Mouse (Mus musculus) common myeloid progenitor, adult 5-6 weeks (primary cell): ENCODE measurements at regions not wholly inside any gene's neighbourhood (a gene's known extent, or its start where the extent isn't known, plus 50 kb on each side); places are given as distances from the start of the nearest gene placed in this dataset.
A peak's percentile ranks its signal among the peaks of the same experiment; 100 is the strongest.

Experiments used
- ATAC-seq: replicated peaks from 2 replicates; pipeline ENCODE4 v1.8.0; 2016; ENCODE audit warnings: low read depth, mild to moderate bottlenecking, moderate TSS enrichment, inconsistent platforms; ENCODE audit not compliant: poor library complexity, severe bottlenecking

GRCm38 (mm10) chr2:160208295-160208694 is 125.7 kb downstream of the Gm826 start:
- ATAC-seq: peak; percentile 64

DNA sequence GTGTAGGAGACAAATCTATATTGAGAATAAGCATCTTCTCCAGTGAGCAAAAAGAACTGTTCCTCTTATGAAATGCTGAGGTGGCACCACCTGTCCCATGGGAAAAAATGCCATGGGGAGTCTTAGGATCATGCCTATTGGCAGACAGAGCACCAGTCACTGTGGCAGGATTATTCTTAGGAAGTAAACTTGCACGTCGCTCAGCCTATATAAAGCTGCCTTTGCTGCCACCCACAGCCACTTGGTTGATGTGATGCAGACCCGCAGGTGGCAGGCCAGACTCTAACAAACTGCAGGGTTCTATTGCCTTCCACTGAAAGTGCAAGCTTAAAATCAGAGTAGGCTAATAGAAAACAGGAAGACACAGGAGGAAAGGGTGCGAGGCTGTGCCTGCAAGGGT is 126.7 kb downstream of the Gm826 start:
- ATAC-seq: no peak

GRCm38 (mm10) chr2:160192661-160193060 is 141.3 kb downstream of the Gm826 start:
- ATAC-seq: no peak

GRCm38 (mm10) chr2:160186106-160186505 is 147.9 kb downstream of the Gm826 start:
- ATAC-seq: no peak

- ATAC-seq: peak; percentile 45
Measured at GRCm38 (mm10) chr2:160170975-160171515, 162.9 kb downstream of the Gm826 start.

DNA sequence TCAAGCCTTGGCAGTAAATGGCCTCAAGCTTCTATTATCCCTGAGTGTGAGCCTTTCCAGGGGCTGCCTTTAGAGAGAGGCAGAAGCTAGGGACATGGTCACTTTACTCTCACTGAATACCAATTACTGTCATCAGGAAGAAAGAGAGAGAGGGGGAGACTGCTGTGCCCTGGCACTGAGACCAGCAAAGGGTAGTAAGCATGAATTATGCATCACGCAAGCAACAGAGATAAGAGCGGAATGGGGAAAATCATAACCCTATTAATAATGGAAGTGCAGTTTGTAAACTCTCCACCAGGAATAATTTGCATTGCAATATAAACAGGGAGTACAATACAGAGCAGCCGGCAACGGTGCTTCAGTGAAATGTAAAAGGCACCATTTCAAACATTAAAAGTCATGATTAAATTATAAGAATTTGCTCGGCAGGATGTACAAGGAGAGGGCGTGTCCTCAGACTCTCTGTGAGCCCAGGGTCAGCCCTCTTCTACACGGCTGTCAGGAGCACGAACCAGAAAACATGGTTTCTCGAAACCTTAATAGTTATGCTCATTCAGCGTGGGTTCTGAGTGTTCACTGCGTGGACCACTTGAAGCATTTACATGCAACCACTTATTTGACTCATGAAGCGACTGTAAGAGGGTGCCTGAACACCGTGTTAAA is 175.2 kb downstream of the Gm826 start:
- ATAC-seq: no peak

DNA sequence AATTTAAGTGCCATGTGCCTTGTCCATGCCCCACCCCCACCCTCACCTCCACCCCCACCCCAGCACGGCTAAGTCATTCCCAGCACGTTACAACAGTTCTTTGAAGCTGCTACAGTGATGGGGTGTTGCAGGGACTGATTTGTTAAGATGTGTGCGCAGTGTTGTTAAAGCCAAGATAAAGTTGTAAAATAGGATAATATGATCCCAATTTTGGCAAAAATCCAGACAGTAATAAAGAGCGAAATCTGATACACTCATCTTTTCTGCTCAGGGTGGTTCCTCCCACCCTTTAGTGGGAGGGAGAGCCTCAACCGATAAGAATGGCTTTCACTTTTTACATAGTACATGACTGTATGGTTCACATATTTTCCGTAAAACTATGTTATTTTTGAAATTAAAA is 180.2 kb downstream of the Gm826 start:
- ATAC-seq: no peak

- no peak for ATAC-seq
Measured at GRCm38 (mm10) chr2:160152101-160152500, 181.9 kb downstream of the Gm826 start.

GRCm38 (mm10) chr2:160148936-160149335 is 185.0 kb downstream of the Gm826 start:
- no peak for ATAC-seq

DNA sequence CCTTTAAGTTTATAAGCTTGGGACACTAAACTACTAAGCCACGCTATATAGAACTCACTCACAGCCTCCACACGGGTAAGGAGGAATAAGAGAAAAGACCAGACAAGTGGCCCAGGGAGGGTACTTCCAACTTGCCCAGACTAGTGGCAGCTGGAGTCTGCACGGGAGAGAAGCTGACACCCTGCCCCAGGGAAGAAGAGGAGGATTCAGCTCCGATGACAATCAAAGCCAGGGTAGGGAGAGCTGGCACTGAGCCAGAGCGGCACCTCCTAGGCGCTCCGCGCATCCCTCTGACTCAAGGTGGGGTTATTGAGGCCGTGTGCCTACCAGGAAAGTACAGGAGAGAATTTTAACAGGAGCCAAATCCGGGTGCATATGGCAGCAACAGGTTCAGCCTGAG is 185.4 kb downstream of the Gm826 start:
- ATAC-seq: no peak

GRCm38 (mm10) chr2:160148031-160148430 is 185.9 kb downstream of the Gm826 start:
- no peak for ATAC-seq

DNA sequence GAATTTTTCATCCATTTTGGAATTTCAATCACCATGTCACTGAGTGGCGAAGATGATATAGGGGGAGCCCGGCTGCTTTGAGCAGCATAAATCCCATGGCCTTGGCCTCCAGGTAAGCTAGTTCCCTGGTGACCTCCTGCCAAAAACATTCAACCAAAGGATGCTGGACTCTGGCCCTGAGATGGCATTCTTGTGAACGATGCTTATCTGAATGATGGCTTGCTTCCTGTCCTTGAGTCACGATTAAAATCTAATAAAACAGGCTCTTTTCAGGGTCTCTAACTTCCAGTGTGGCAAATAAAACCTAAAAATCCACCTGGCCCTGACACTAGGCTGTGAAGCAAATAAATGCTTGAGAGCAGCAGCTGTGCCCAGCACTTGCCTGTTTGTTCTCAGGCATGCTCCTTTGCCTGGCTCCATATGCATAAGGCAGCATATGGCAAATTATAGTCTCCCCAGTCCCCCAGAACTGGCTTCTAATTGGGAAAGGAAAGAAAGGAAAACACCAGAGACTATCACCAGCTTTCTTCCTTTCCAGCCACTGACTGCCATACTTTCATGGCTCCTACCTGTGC is 193.7 kb downstream of the Gm826 start:
- no peak for ATAC-seq

- ATAC-seq: no peak
Measured at GRCm38 (mm10) chr2:160138091-160138490, 195.9 kb downstream of the Gm826 start.

DNA sequence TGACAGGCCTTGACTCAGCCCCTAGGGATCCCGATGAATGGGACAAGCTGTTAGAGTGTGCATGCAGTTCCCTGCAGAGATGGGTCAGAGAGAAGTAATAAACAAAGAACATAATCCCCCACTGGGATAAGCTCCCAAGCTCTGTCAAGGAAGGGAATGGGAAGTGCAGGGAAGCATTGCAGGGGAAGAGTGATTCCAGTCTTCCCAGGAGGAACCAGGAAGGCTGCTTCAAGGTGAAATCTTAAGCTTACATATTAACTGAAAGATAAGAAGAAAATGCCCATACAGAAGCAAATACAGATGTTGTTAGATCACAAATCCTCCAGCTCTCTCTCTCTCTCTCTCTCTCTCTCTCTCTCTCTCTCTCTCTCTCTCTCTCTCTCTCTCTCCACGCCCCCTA is 202.2 kb downstream of the Gm826 start:
- ATAC-seq: no peak

- ATAC-seq: no peak
Measured at GRCm38 (mm10) chr2:160131386-160131785, 202.6 kb downstream of the Gm826 start.

GRCm38 (mm10) chr2:160117148-160117547 is 216.8 kb downstream of the Gm826 start:
- ATAC-seq: no peak

- ATAC-seq: no peak
Measured at GRCm38 (mm10) chr2:160111176-160111692, 222.7 kb downstream of the Gm826 start.

DNA sequence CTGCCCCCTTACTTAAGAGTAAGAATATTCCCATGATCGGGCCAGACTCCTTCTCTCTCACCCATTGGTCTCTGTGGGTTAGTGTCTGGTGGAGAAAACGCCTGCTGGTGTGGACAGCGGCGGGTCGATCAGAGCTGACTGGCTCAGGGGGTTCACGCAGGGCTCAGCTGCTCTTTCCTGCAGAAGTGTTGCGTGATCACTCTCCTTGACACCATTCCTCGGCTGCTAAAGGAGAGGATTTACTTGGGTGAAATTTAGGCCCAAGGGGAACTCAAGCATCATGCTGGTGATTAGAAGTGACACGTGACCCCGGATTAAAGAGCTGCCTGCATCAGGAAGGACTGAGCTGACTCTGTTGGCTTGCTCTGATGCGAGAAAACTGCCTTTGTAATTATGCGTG is 240.9 kb downstream of the Gm826 start:
- no peak for ATAC-seq

DNA sequence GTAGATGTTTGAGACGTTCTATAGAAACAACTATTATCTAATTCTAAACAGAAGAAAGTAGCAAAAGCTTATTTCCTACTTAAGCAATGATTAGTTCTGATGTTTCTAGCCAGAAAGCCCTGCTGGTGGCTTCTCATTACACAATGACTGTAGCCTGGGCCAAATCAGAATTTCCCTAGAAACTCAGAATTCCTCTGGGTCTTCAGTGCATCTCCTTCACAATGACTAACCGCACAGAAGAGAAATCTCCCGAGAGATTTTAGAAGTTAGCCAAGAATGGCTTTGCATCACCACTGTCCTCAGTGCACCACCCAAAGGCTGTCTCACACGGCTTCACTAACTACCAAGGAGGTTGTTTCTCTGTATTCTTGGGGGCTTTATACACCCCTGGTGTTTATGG is 248.0 kb downstream of the Gm826 start:
- ATAC-seq: no peak

DNA sequence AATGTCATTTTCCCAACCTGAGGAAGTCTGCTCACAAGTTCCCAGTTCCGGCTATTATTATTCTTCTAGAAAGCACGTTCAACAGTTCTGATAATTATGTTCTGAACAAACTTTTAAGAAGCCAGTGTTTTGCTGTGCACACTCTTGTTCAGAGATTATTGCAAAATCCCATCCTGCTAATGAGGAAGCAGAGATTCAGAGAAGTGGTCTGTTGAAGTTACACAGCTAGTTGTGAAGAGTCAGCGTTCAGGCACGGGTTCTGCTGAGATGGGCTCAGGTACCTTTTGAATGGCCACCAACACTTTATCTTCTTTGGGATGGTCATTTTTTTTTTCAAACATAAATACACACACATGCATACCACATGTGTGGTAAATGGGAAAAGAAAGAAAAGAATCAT is 250.3 kb downstream of the Gm826 start:
- no peak for ATAC-seq

DNA sequence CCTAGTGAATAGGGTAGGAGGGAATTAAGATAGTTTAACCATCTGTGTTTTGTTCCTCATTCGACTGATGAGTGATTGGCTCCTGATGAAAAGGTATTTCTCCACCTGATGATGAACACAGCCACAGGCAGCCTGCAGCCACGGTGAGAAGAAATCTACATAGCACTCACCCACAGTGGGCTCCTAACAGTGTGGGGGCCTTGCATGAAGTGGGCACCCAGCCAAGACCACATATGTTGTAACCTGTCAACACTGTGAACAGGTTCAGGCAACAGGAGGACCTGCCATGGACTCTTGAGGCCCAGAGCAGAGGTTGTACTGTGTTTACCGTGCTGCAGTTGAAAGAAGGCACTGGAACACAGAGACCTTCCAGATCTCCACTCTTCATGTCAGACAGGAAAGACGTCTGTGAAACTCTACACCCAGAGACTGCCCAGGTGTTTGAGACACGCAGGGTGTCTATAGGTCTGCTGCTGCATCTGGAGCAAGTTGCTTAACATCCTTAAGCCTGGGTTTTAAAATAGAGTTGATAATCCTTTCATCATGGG is 251.8 kb downstream of the Gm826 start:
- ATAC-seq: no peak
